Mouse (Mus musculus) stomach, postnatal 0 days (tissue): Measurements from ENCODE around the gene BC030499. TPM values are rescaled to one million over a fixed set of nuclear protein-coding genes. Genes with fewer than 3 reads are reported as not detected.

Experiments used
- ATAC-seq: fragments of 200-750 bp; cut with Nextera tagmentation; 2 replicates; pipeline ENCODE4 v1.8.0; 2017; ENCODE audit not compliant: low FRiP score, low TSS enrichment
- DNase-seq: peaks from one replicate; pipeline ENCODE4 v3.0.0-alpha.2; 2016; ENCODE audit warnings: low spot score
- H3K27ac ChIP-seq: fragments of 300-500 bp; sonication (generic); replicated peaks from 2 replicates; pipeline ENCODE4 v1.5.1; 2014; ENCODE audit warnings: mild to moderate bottlenecking, control low read depth
- H3K27me3 ChIP-seq: fragments of 300-500 bp; sonication (generic); 2 replicates; pipeline ENCODE4 v1.6.1; 2014; ENCODE audit warnings: low read length; ENCODE audit not compliant: control insufficient read depth, insufficient read depth
- H3K36me3 ChIP-seq: fragments of 300-500 bp; sonication (generic); 2 replicates; pipeline ENCODE4 v1.6.1; 2014; ENCODE audit warnings: low read length, mixed read lengths; ENCODE audit not compliant: control insufficient read depth, insufficient read depth
- H3K4me1 ChIP-seq: fragments of 300-500 bp; sonication (generic); replicated peaks from 2 replicates; pipeline ENCODE4 v1.6.1; 2014; ENCODE audit warnings: antibody characterized with exemption; ENCODE audit not compliant: control insufficient read depth, insufficient read depth
- H3K4me2 ChIP-seq: fragments of 300-500 bp; sonication (generic); replicated peaks from 2 replicates; pipeline ENCODE4 v1.6.1; 2014; ENCODE audit warnings: low read depth, mild to moderate bottlenecking, control low read depth, moderate library complexity
- H3K4me3 ChIP-seq: fragments of 300-500 bp; sonication (generic); 2 replicates; pipeline ENCODE4 v1.5.1; 2014; ENCODE audit warnings: low read depth, low read length, control low read depth
- H3K9ac ChIP-seq: fragments of 300-500 bp; sonication (generic); 2 replicates; pipeline ENCODE4 v1.6.1; 2014; ENCODE audit warnings: mild to moderate bottlenecking, low read length, control low read depth, mixed read lengths
- H3K9me3 ChIP-seq: fragments of 300-500 bp; sonication (generic); 2 replicates; pipeline ENCODE4 v1.6.1; 2016; ENCODE audit warnings: low read length; ENCODE audit not compliant: control insufficient read depth
- CTCF ChIP-seq: IDR thresholded peaks from 2 replicates; pipeline ENCODE4 v1.5.1; 2016; ENCODE audit warnings: antibody characterized with exemption, low read depth, mild to moderate bottlenecking, moderate library complexity
- EP300 ChIP-seq: optimal IDR thresholded peaks from 2 replicates; pipeline ENCODE3; 2016; ENCODE audit warnings: antibody characterized with exemption
- WGBS: fragments of 180-500 bp; shearing (Covaris S2); extraction: QIAGEN DNeasy Blood & Tissue Kit; methylation state at CpG from one replicate; pipeline ENCODE4 v1.1.7; 2014; 5-methylcytosine and 5-hydroxymethylcytosine counted together
- polyA plus RNA-seq: library from polyadenylated mRNA; unstranded; fragments of >200 nt; fragmentation: Nextera tagmentation; extraction: Ambion mirVana; gene quantifications from 2 replicates; pipeline ENCODE4 v1.2.1, GENCODE M21; 2015

The BC030499 gene
- polyA plus RNA-seq, 1 experiment from 2014 or later: not detected

DNA sequence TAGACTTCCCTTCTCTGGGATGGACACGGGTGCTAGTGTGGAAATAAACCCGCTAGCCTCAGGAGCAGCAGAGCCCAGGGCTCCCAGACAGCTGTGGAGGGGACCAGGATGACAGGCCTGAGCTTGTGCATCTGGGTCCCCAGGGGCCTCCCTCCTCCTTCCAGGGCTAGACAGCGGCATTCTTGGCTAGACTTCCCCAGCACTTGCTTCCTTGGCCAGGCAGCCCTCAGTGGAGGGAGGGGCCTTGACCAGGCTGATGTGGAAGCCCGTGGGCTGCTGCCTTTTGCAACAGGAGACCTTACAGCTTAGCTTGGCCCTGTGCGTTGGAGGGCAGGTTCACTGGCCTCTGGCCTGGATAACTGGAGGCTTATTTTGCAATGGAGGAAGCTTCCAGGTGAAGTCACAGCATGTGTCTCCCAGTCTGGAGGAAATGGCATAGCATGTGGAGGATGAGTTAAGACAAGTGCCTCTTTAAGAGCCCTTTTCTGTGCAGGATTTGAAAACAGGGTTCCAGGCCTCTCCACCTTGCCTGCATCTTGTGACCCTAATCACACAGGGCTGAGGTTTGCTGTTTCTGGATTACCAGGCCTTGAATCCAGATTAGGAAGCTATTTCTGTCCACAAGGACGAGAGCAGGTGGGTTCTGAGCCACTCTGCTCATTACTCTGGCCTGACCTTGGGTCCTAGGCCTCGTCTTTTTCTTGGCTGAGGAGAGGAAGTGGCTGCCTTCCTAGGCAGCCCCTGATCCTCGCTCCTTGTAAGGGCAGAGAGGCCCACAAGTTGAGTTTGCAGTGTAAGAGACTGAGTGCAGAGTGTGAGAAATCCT lies 54.5 kb downstream of the BC030499 start:
- H3K9me3 ChIP-seq: no peaks in the 10 kb centered on the region
- H3K27me3 ChIP-seq: no peaks in the 10 kb centered on the region
- 0 out of 2 replicates have a peak overlapping the region, but pooled peaks have one; percentile 23 for H3K9ac ChIP-seq
- WGBS: 29% methylated on average over 8 of the region's 8 CpGs
- peak overlapping the region; percentile 98 for H3K4me2 ChIP-seq
- no peak overlapping the region for H3K4me3 ChIP-seq
- TF ChIP-seq CTCF (no peak), EP300 (no peak)
- H3K4me1 ChIP-seq: no peaks in the 10 kb centered on the region
- no peak for DNase-seq
- ATAC-seq: no peak
- H3K27ac ChIP-seq: peak overlapping the region; percentile 69
- peaks cover 8% of the 10 kb centered on the region; the same call in 1 of the 2 replicates for H3K36me3 ChIP-seq

DNA sequence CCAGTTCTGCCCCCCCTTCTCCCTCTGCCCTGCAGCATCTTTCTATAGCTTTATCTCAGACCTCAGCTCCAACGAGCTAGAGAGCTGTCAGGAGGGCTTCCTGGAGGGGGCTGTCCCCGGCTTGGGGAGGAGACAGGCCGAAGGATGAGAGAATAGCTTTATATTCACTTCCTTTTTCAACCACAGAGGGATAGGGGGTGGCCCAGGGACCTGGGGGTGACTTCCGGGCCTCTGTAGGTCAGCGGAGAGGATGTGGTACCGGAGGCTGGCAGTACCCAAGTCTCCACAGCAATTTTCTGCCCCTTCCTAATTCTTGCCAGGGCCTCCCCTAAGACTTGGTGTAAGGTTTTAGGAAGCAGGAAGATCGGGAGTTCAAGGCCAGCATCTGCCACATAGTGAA lies 55.2 kb downstream of the BC030499 start:
- Histone ChIP-seq H3K27ac (peak overlapping the region; percentile 69), H3K9me3 (no peaks in the 10 kb centered on the region), H3K27me3 (no peaks in the 10 kb centered on the region), H3K36me3 (peaks cover 7% of the 10 kb centered on the region; the same call in 1 of the 2 replicates), H3K4me1 (no peaks in the 10 kb centered on the region), H3K4me3 (no peak overlapping the region), H3K9ac (peak overlapping the region; percentile 23; the same call in 1 of the 2 replicates), H3K4me2 (no peak overlapping the region; the same call in 1 of the 2 replicates)
- no peak for TF ChIP-seq CTCF
- no peak for TF ChIP-seq EP300
- WGBS: 67% methylated on average over 7 of the region's 7 CpGs
- ATAC-seq: no peak
- no peak for DNase-seq

Other genes starting within 250 kb of the BC030499 start
- 12.8 and 15.0 TPM in 2 replicates for gene Eral1, start 210.5 kb upstream of the BC030499 start, polyA plus RNA-seq
- gene Fam222b, start 196.2 kb upstream of the BC030499 start, polyA plus RNA-seq: 5.1 and 5.6 TPM in 2 replicates
- 22.4 and 26.9 TPM in 2 replicates for gene Traf4, start 125.3 kb upstream of the BC030499 start, polyA plus RNA-seq
- 6.4 and 7.4 TPM in 2 replicates for gene Nek8, start 114.2 kb upstream of the BC030499 start, polyA plus RNA-seq
- 41.3 and 45.6 TPM in 2 replicates for gene Tlcd1, start 114.1 kb upstream of the BC030499 start, polyA plus RNA-seq
- gene Rpl23a, start 107.3 kb upstream of the BC030499 start, polyA plus RNA-seq: 1,145 and 1,168 TPM in 2 replicates
- gene Rab34, start 102.4 kb upstream of the BC030499 start, polyA plus RNA-seq: 59.0 and 61.4 TPM in 2 replicates
- 0.98 and 1.0 TPM in 2 replicates for gene Proca1, start 97.4 kb upstream of the BC030499 start, polyA plus RNA-seq
- gene Sdf2, start 45.1 kb upstream of the BC030499 start, polyA plus RNA-seq: 103 and 106 TPM in 2 replicates
- gene Supt6, start 44.9 kb upstream of the BC030499 start, polyA plus RNA-seq: 11.1 and 11.7 TPM in 2 replicates
- 54.4 and 74.9 TPM in 2 replicates for gene 2610507B11Rik, start 29.1 kb upstream of the BC030499 start, polyA plus RNA-seq
- gene Spag5, start 10.7 kb downstream of the BC030499 start, polyA plus RNA-seq: 4.4 and 5.7 TPM in 2 replicates
- 15.0 and 17.1 TPM in 2 replicates for gene Aldoc, start 32.1 kb downstream of the BC030499 start, polyA plus RNA-seq
- gene Pigs, start 37.6 kb downstream of the BC030499 start, polyA plus RNA-seq: 36.2 and 38.7 TPM in 2 replicates
- 26.5 and 27.9 TPM in 2 replicates for gene Unc119, start 52.6 kb downstream of the BC030499 start, polyA plus RNA-seq
- gene Foxn1, start 95.7 kb downstream of the BC030499 start, polyA plus RNA-seq: 1.9 and 2.6 TPM in 2 replicates
- 0.23 and 0.39 TPM in 2 replicates for gene Slc13a2, start 131.4 kb downstream of the BC030499 start, polyA plus RNA-seq
- gene Slc46a1, start 174.9 kb downstream of the BC030499 start, polyA plus RNA-seq: 16.4 and 16.9 TPM in 2 replicates
- gene Sarm1, start 206.9 kb downstream of the BC030499 start, polyA plus RNA-seq: 0.89 and 1.1 TPM in 2 replicates
- gene Vtn, start 208.2 kb downstream of the BC030499 start, polyA plus RNA-seq: 3.6 and 6.0 TPM in 2 replicates
- gene Sebox, start 212.6 kb downstream of the BC030499 start, polyA plus RNA-seq: 0.10 TPM in 1 of 2 replicates, not detected in the other
- 28.4 and 32.1 TPM in 2 replicates for gene Tmem199, start 221.3 kb downstream of the BC030499 start, polyA plus RNA-seq
- 91.1 and 95.9 TPM in 2 replicates for gene Poldip2, start 221.4 kb downstream of the BC030499 start, polyA plus RNA-seq
- gene Tnfaip1, start 245.5 kb downstream of the BC030499 start, polyA plus RNA-seq: 47.5 and 47.7 TPM in 2 replicates
- 163 and 168 TPM in 2 replicates for gene Ift20, start 245.5 kb downstream of the BC030499 start, polyA plus RNA-seq